Mouse (Mus musculus) ES-Bruce4 (cell line): ENCODE data around the gene Greb1.

ENCODE experiments used
- CTCF ChIP-seq: IDR thresholded peaks from one replicate; pipeline ENCODE4 v1.8.1; 2011; ENCODE audit warnings: low read depth, low read length
- EP300 ChIP-seq: IDR thresholded peaks from 2 replicates; pipeline ENCODE4 v1.6.1; 2011; ENCODE audit warnings: low read depth, low read length; ENCODE audit not compliant: insufficient read depth
- POLR2A ChIP-seq: IDR thresholded peaks from one replicate; pipeline ENCODE4 v1.8.1; 2011; ENCODE audit warnings: low read length; ENCODE audit not compliant: insufficient read depth

GRCm38 (mm10) chr12:16844623-16845592 lies 44.2 kb upstream of the Greb1 start:
- TF ChIP-seq CTCF (no peak), POLR2A (no peak), EP300 (no peak)
